Mouse (Mus musculus): ENCODE data around the gene Asb11. TPM values are rescaled to one million over a fixed set of nuclear protein-coding genes. Genes with fewer than 3 reads are reported as not detected.

The Asb11 gene
- total and polyA plus RNA-seq, 3 experiments, result 2.5 to 3.2 TPM; not detected in 1

DNA sequence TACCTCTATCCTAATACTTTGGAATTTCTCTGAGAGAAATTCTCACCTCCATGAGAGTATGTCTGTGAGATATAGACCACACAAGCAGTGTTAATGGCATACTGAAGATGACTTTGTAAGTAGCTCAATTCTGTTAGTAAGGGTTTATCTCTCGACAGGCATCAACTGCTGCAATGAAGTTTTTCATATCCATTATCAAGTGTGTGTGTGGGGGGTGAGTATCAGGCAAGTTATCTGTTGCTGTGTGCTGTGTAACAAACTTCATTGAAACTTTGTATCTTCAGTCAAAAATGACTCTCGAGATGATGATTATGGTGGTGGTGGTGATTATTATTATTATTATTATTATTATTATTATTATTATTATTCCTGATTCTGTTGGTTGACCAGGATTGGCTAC is 20.0 kb upstream of the Asb11 start:
- Histone ChIP-seq H3K4me3 (ENCODE audit: control insufficient read depth in 1 of 2, insufficient read depth in 1 of 2, low read depth in 2 of 2, low read length in 2 of 2) (no peak overlapping the region), H3K9ac (ENCODE audit: control insufficient read depth, low read depth, low read length, poor library complexity, severe bottlenecking) (no peak overlapping the region), H3K27ac (ENCODE audit: control insufficient read depth, low read depth, low read length) (no peak overlapping the region), H3K4me1 (ENCODE audit: control insufficient read depth in 1 of 2, insufficient read depth in 2 of 2, low read length in 2 of 2) (peaks cover 16 to 17% of the 10 kb centered on the region in 2 experiments), H3K9me3 (replicated peaks; ENCODE audit: insufficient read depth, low read length) (no peaks in the 10 kb centered on the region), H3K79me2 (ENCODE audit: control insufficient read depth, insufficient read depth, low read length, poor library complexity) (peaks cover 16% of the 10 kb centered on the region), H3K36me3 (ENCODE audit: control insufficient read depth in 1 of 2, insufficient read depth in 2 of 2, low read length in 2 of 2) (peaks cover 0 to 21% of the 10 kb centered on the region in 2 experiments; a peak in 2 of 4 replicates), H3K27me3 (ENCODE audit: control insufficient read depth in 1 of 2, insufficient read depth in 2 of 2, low read length in 2 of 2) (no peaks in the 10 kb centered on the region; a peak in 1 of 4 replicates)
- TF ChIP-seq TCF12 (IDR thresholded peaks at IDR 0.05; ENCODE audit: low read depth, low read length), result peak; percentile 47; the same call in 1 of the 2 replicates
- no peak for TF ChIP-seq USF1 (IDR thresholded peaks at IDR 0.05; ENCODE audit: low read depth, low read length)
- TF ChIP-seq POLR2A (IDR thresholded peaks at IDR 0.05; ENCODE audit: control insufficient read depth in 1 of 2, insufficient read depth in 1 of 2, low read depth in 1 of 2, low read length in 2 of 2, poor library complexity in 1 of 2), result no peak
- peak; percentile 40 for TF ChIP-seq ETS1 (IDR thresholded peaks at IDR 0.05; ENCODE audit: low read depth, low read length)
- TF ChIP-seq SIN3A (IDR thresholded peaks at IDR 0.05; ENCODE audit: low read length), result peak; percentile 40; the same call in 1 of the 2 replicates
- 0 out of 2 replicates have a peak, but pooled peaks have one; percentile 34 for TF ChIP-seq MEF2A (IDR thresholded peaks at IDR 0.05; ENCODE audit: extremely low read depth, insufficient replicate concordance, low read depth, low read length, poor library complexity, severe bottlenecking)
- 0 out of 2 replicates have a peak, but pooled peaks have one; percentile 33 for TF ChIP-seq RCOR1 (IDR thresholded peaks at IDR 0.05; ENCODE audit: low read depth, low read length)
- no peak for TF ChIP-seq POLR2AphosphoS5 (IDR thresholded peaks at IDR 0.05; ENCODE audit: borderline replicate concordance, low read depth, low read length)
- peak; percentile 12; the same call in 1 of the 2 replicates for TF ChIP-seq ZNF384 (IDR thresholded peaks at IDR 0.05; ENCODE audit: low read depth, low read length)
- peak; percentile 51; the same call in 1 of the 2 replicates for TF ChIP-seq GATA1 (IDR thresholded peaks at IDR 0.05; ENCODE audit: low read depth, low read length)
- TF ChIP-seq GABPA (IDR thresholded peaks at IDR 0.05; ENCODE audit: low read depth, low read length), result no peak
- peak; percentile 62 to 66 for TF ChIP-seq EP300 (IDR thresholded peaks at IDR 0.05; ENCODE audit: low read depth in 1 of 2, low read length in 2 of 2)
- peak; percentile 42 for DNase-seq (ENCODE audit: low read depth, low spot score)

DNA sequence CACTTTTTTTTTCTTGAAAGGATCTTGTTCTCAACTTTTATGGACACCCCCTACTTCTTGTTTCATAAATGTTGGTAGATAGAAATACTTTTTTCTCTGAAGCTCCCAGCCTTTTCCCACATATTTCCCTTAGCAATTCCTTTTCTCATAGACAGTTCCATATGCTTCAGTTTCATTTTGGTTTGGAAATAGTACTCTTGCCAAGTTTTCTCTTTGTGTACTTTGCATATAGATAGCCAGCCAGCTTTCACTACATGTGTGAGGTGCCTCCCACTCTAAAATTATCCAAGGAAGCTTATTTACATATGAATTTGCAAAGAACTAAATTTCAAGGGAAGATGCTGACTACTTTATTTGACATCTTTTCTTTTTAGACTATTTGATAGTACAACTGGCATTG is 18.8 kb upstream of the Asb11 start:
- Histone ChIP-seq H3K9me3 (replicated peaks; ENCODE audit: insufficient read depth, low read length) (no peaks in the 10 kb centered on the region), H3K36me3 (ENCODE audit: control insufficient read depth in 1 of 2, insufficient read depth in 2 of 2, low read length in 2 of 2) (peaks cover 5 to 22% of the 10 kb centered on the region in 2 experiments), H3K4me3 (ENCODE audit: control insufficient read depth in 1 of 2, insufficient read depth in 1 of 2, low read depth in 2 of 2, low read length in 2 of 2) (no peak overlapping the region), H3K27ac (ENCODE audit: control insufficient read depth, low read depth, low read length) (no peak overlapping the region), H3K4me1 (ENCODE audit: control insufficient read depth in 1 of 2, insufficient read depth in 2 of 2, low read length in 2 of 2) (peaks cover 16 to 17% of the 10 kb centered on the region in 2 experiments), H3K27me3 (ENCODE audit: control insufficient read depth in 1 of 2, insufficient read depth in 2 of 2, low read length in 2 of 2) (no peaks in the 10 kb centered on the region), H3K9ac (ENCODE audit: control insufficient read depth, low read depth, low read length, poor library complexity, severe bottlenecking) (no peak overlapping the region), H3K79me2 (ENCODE audit: control insufficient read depth, insufficient read depth, low read length, poor library complexity) (peaks cover 17% of the 10 kb centered on the region)
- TF ChIP-seq MAZ (IDR thresholded peaks at IDR 0.05; ENCODE audit: low read depth, low read length) (no peak), MAX (IDR thresholded peaks at IDR 0.05; ENCODE audit: low read length) (no peak), E2F4 (IDR thresholded peaks at IDR 0.05; ENCODE audit: borderline replicate concordance, low read depth, low read length) (no peak), RAD21 (IDR thresholded peaks at IDR 0.05; ENCODE audit: low read depth, low read length) (no peak), MYB (IDR thresholded peaks at IDR 0.05; ENCODE audit: low read depth, low read length) (no peak)
- no peak for DNase-seq (ENCODE audit: low read depth, low spot score)
